Mouse (Mus musculus): ENCODE results near the gene Tcp10b. TPM values are rescaled to one million over a fixed set of nuclear protein-coding genes. Genes with fewer than 3 reads are reported as not detected.

Tcp10b gene
- total RNA-seq, 2 experiments from 2014 or later, result 0.34 to 0.47 TPM

Other genes with a start within 250 kb of the Tcp10b start
- gene Mas1, start 193.0 kb upstream of the Tcp10b start, total RNA-seq (2021), result 10 to 100 TPM; 31.6 to 34.5 TPM
- gene Mrgprh, start 185.1 kb upstream of the Tcp10b start, total RNA-seq (2021), result not detected
- 1 to 10 TPM; 1.3 to 2.8 TPM for gene Pnldc1, start 150.9 kb upstream of the Tcp10b start, total RNA-seq (2021)
- gene Tcp1, start 145.4 kb upstream of the Tcp10b start, total RNA-seq (2021), result 100 to 1,000 TPM; 224 to 239 TPM
- gene Mrpl18, start 144.8 kb upstream of the Tcp10b start, total RNA-seq (2021), result 10 to 100 TPM; 54.4 to 62.4 TPM
- gene Acat3, start 120.5 kb upstream of the Tcp10b start, total RNA-seq (2021), result 1 to 10 TPM; 2.3 to 4.4 TPM
- 100 to 1,000 TPM; 101 to 110 TPM for gene Acat2, start 100.4 kb upstream of the Tcp10b start, total RNA-seq (2021)
- gene Wtap, start 66.9 kb upstream of the Tcp10b start, total RNA-seq (2021), result 10 to 100 TPM; 64.5 to 66.4 TPM
- 100 to 1,000 TPM; 211 to 236 TPM for gene Sod2, start 54.3 kb upstream of the Tcp10b start, total RNA-seq (2021)
- gene Gpr31b, start 8.8 kb upstream of the Tcp10b start, total RNA-seq (2021), result under 1 TPM; 0.41 to 0.65 TPM
- gene Unc93a, start 70.7 kb downstream of the Tcp10b start, total RNA-seq (2021), result not detected
- not detected for gene Smok2a, start 160.1 kb downstream of the Tcp10b start, total RNA-seq (2021)
- gene Smok2b, start 169.2 kb downstream of the Tcp10b start, total RNA-seq (2021), result not detected

All from layer of hippocampus, postnatal 10 days (tissue).